Mouse (Mus musculus) CH12.LX (cell line): ENCODE measurements around the gene Cog3. TPM values are rescaled to one million over a fixed set of nuclear protein-coding genes. Genes with fewer than 3 reads are reported as not detected.

Experiments
- DNase-seq: peaks from one replicate; pipeline ENCODE4 v3.0.0-alpha.2; 2013; ENCODE audit errors: extremely low read depth
- H3K27ac ChIP-seq: 2 replicates; pipeline ENCODE4 v1.5.1; 2012; ENCODE audit warnings: low read depth, mild to moderate bottlenecking, control low read depth, moderate library complexity; ENCODE audit not compliant: insufficient read depth
- H3K27me3 ChIP-seq: replicated peaks from 2 replicates; pipeline ENCODE3; 2012; ENCODE audit warnings: inconsistent platforms
- H3K36me3 ChIP-seq, 2 experiments: replicated peaks in 1 of 2; 2 replicates each; pipeline versions ENCODE3 to v1.6.1; 2012; ENCODE audit warnings: inconsistent platforms in 1 of 2, low read length in 1 of 2, mild to moderate bottlenecking in 1 of 2, mixed read lengths in 1 of 2, moderate library complexity in 1 of 2; ENCODE audit not compliant: control insufficient read depth in 1 of 2, insufficient read depth in 1 of 2
- H3K4me1 ChIP-seq, 2 experiments: 2 replicates each; pipeline ENCODE4 v1.6.1; 2012; ENCODE audit warnings: inconsistent platforms in 1 of 2, moderate library complexity in 1 of 2; ENCODE audit not compliant: insufficient read depth in 2 of 2, control insufficient read depth in 1 of 2
- H3K4me2 ChIP-seq: 2 replicates; pipeline ENCODE4 v1.6.1; 2012; ENCODE audit warnings: low read depth, mild to moderate bottlenecking, control low read depth; ENCODE audit not compliant: poor library complexity, insufficient read depth, severe bottlenecking
- H3K4me3 ChIP-seq, 3 experiments: fragments of 150-350 bp in 1 of 3; sonication (generic) in 1 of 3; replicated peaks in 1 of 3; 2 replicates each; pipeline versions ENCODE3 to v1.5.1; 2011 to 2012; ENCODE audit warnings: low read depth in 2 of 3, low read length in 2 of 3, mild to moderate bottlenecking in 2 of 3, moderate library complexity in 2 of 3, control low read depth in 1 of 3, improper control_type of control experiment in 1 of 3, inconsistent platforms in 1 of 3, mixed read lengths in 1 of 3; ENCODE audit not compliant: poor library complexity in 1 of 3
- H3K79me2 ChIP-seq: replicated peaks from 2 replicates; pipeline ENCODE4 v1.6.1; 2012; ENCODE audit warnings: mild to moderate bottlenecking, moderate library complexity; ENCODE audit not compliant: control insufficient read depth, poor library complexity, insufficient read depth, severe bottlenecking; ENCODE audit errors: extremely low read depth
- H3K9ac ChIP-seq: 2 replicates; pipeline ENCODE4 v1.6.1; 2012; ENCODE audit warnings: low read depth, mild to moderate bottlenecking, control low read depth, moderate library complexity; ENCODE audit not compliant: insufficient read depth
- H3K9me3 ChIP-seq: replicated peaks from 2 replicates; pipeline ENCODE3; 2012; ENCODE audit warnings: low read length, inconsistent platforms, mixed read lengths
- BHLHE40 ChIP-seq: IDR thresholded peaks from 2 replicates; pipeline ENCODE4 v1.6.1; 2011; ENCODE audit warnings: mild to moderate bottlenecking, low read depth, low read length, improper control_type of control experiment
- CHD1 ChIP-seq: IDR thresholded peaks from 2 replicates; pipeline ENCODE4 v1.6.1; 2012; ENCODE audit warnings: low read depth, low read length, improper control_type of control experiment, inconsistent platforms
- CHD2 ChIP-seq: IDR thresholded peaks from 2 replicates; pipeline ENCODE4 v1.6.1; 2011; ENCODE audit warnings: low read length, improper control_type of control experiment
- ETS1 ChIP-seq: conservative IDR thresholded peaks from 2 replicates; pipeline ENCODE4 v1.6.1; 2012; ENCODE audit warnings: low read depth, mild to moderate bottlenecking, inconsistent platforms, low read length, improper control_type of control experiment, moderate library complexity
- JUN ChIP-seq: IDR thresholded peaks from 2 replicates; pipeline ENCODE4 v1.6.1; 2011; ENCODE audit warnings: low read depth, mild to moderate bottlenecking, low read length, improper control_type of control experiment, moderate library complexity; ENCODE audit not compliant: insufficient read depth
- JUND ChIP-seq: conservative IDR thresholded peaks from 2 replicates; pipeline ENCODE4 v1.6.1; 2011; ENCODE audit warnings: low read depth, low read length, improper control_type of control experiment
- KAT2A ChIP-seq: IDR thresholded peaks from 2 replicates; pipeline ENCODE4 v1.6.1; 2012; ENCODE audit warnings: low read length, improper control_type of control experiment, inconsistent platforms; ENCODE audit not compliant: insufficient replicate concordance
- MAFK ChIP-seq: IDR thresholded peaks from 2 replicates; pipeline ENCODE4 v1.6.1; 2011; ENCODE audit warnings: low read length, improper control_type of control experiment; ENCODE audit not compliant: insufficient replicate concordance
- MEF2A ChIP-seq: IDR thresholded peaks from 2 replicates; pipeline ENCODE4 v1.6.1; 2014; ENCODE audit warnings: low read depth, mild to moderate bottlenecking, inconsistent platforms, low read length, improper control_type of control experiment, borderline replicate concordance
- NRF1 ChIP-seq: IDR thresholded peaks from 2 replicates; pipeline ENCODE4 v1.6.1; 2014; ENCODE audit warnings: low read depth, mild to moderate bottlenecking, inconsistent platforms, low read length, improper control_type of control experiment, moderate library complexity
- POLR2A ChIP-seq: IDR thresholded peaks from 2 replicates; pipeline ENCODE4 v1.6.1; 2011; ENCODE audit warnings: low read depth, mild to moderate bottlenecking, improper control_type of control experiment, low read length
- RCOR1 ChIP-seq: conservative IDR thresholded peaks from 2 replicates; pipeline ENCODE4 v1.6.1; 2012; ENCODE audit warnings: low read depth, mild to moderate bottlenecking, inconsistent platforms, low read length, improper control_type of control experiment
- SMC3 ChIP-seq: IDR thresholded peaks from 2 replicates; pipeline ENCODE4 v1.6.1; 2011; ENCODE audit warnings: low read depth, low read length, improper control_type of control experiment
- TCF12 ChIP-seq: IDR thresholded peaks from 2 replicates; pipeline ENCODE4 v1.6.1; 2014; ENCODE audit warnings: low read depth, mild to moderate bottlenecking, inconsistent platforms, low read length, improper control_type of control experiment
- USF2 ChIP-seq: conservative IDR thresholded peaks from 2 replicates; pipeline ENCODE4 v1.6.1; 2011; ENCODE audit warnings: low read depth, low read length, improper control_type of control experiment
- dilution Hi-C: fragments of 300-500 bp; cut with MboI; formaldehyde crosslinking; loops from 2 replicates; pipeline ENCODE4 v1.14.3; 2020; ENCODE audit warnings: low sequenced_read_pairs; ENCODE audit not compliant: extremely low pct_unique_long_range_greater_than_20kb, extremely low pct_ligation_motif_present
- in situ Hi-C: fragments of 300-500 bp; cut with MboI; formaldehyde crosslinking; loops from 3 replicates; pipeline ENCODE4 v1.14.3; 2019; ENCODE audit warnings: low sequenced_read_pairs, low pct_ligation_motif_present, low pct_unique_long_range_greater_than_20kb, mixed read lengths
- polyA plus RNA-seq: library from polyadenylated mRNA; unstranded; fragments of >175 nt; gene quantifications from 2 replicates; pipeline ENCODE4 v1.2.1, GENCODE M21; 2012; ENCODE audit warnings: low read depth; ENCODE audit not compliant: insufficient read length
- total RNA-seq, 2 experiments: library from RNA; depleted of rRNA; stranded (reverse); fragments of 300-350 nt in 1 of 2; fragments of >200 nt in 1 of 2; gene quantifications; 2 replicates each; pipeline ENCODE4 v1.2.3; 2012 to 2014

The Cog3 gene
- total and polyA plus RNA-seq, 3 experiments: 13.6 to 21.0 (median 15.3) TPM

DNA sequence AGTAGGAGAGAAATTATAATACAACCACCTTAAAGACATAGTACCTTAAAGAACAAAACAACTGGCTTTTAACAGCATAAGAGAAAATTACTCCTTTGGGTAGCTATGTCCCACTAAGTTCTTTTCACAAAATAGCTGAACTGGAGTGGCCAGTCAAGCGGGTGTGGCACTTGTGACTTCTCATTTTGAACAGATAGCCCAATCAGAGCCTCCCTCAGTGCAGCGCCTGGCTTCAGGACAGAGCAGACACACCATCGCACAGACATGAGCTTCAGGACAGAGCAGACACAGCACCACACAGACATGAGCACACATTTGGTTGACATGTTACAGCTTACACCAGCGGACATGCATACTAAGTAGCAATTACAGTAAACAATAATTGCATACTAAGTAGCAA lies 3.3 kb downstream of the Cog3 start:
- H3K9ac ChIP-seq: no peak overlapping the region
- DNase-seq: no peak
- no peaks in the 10 kb centered on the region for H3K9me3 ChIP-seq
- in situ Hi-C loops: no loop called here
- H3K27me3 ChIP-seq: no peaks in the 10 kb centered on the region
- peaks cover 5 to 37% of the 10 kb centered on the region in 2 experiments for H3K4me1 ChIP-seq
- H3K4me2 ChIP-seq: no peak overlapping the region
- H3K79me2 ChIP-seq: peaks cover 63% of the 10 kb centered on the region
- H3K4me3 ChIP-seq: no peak overlapping the region
- H3K27ac ChIP-seq: no peak overlapping the region
- peaks cover 13 to 44% of the 10 kb centered on the region in 2 experiments for H3K36me3 ChIP-seq
- dilution Hi-C loops: no loop called here
- TF ChIP-seq JUN (no peak), RCOR1 (no peak), MEF2A (no peak), KAT2A (no peak), CHD1 (no peak)

DNA sequence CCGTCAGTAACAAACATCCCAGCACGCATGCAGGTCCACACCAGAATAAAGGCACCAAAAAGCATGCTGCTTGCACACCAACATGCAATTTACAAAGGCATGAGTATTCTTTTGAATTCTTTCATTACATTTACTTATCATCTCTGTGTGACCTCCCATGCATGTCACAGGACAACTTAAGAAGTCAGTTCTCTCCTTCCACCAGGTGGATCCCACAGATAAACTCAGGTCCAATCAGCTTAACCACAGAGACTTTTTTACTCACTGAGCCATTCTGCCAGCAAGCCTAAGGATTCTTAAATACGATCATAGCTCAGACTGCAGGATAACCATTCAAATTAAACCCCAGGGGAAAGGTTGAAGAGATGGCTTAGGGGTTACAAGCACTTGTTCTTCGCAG lies 5.2 kb downstream of the Cog3 start:
- H3K9me3 ChIP-seq: no peaks in the 10 kb centered on the region
- H3K4me3 ChIP-seq: no peak overlapping the region
- dilution Hi-C loops (no loop called here), in situ Hi-C loops (no loop called here)
- H3K36me3 ChIP-seq: peaks cover 17 to 59% of the 10 kb centered on the region in 2 experiments
- H3K4me2 ChIP-seq: no peak overlapping the region
- TF ChIP-seq SMC3: no peak
- TF ChIP-seq TCF12: no peak
- TF ChIP-seq CHD2: no peak
- TF ChIP-seq JUND: no peak
- no peak for TF ChIP-seq USF2
- no peak for TF ChIP-seq NRF1
- TF ChIP-seq ETS1: no peak
- no peak for DNase-seq
- H3K27me3 ChIP-seq: no peaks in the 10 kb centered on the region
- no peak overlapping the region for H3K9ac ChIP-seq
- peaks cover 5 to 37% of the 10 kb centered on the region in 2 experiments for H3K4me1 ChIP-seq
- H3K27ac ChIP-seq: no peak overlapping the region
- peaks cover 62% of the 10 kb centered on the region for H3K79me2 ChIP-seq

DNA sequence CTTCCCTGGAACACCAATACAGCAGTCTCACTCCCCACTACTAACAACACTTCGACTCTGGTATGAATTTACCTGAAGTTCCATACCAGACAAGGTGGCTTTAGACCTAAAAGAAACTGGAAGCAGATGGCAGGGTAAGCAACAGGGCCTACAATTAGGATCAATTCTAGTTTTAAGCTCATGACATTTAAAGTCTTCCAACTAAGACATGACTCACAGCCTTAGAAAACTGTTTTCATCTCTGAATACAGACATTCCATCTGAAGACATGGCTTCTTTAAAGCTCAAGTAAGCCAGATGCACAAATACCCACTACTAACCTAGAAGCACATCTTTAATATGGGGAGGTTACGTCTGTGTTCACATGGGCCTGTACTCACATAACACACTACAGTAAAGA lies 6.4 kb downstream of the Cog3 start:
- in situ Hi-C loops (no loop called here), dilution Hi-C loops (no loop called here)
- Histone ChIP-seq H3K27me3 (no peaks in the 10 kb centered on the region), H3K36me3 (peaks cover 19 to 67% of the 10 kb centered on the region in 2 experiments), H3K79me2 (peaks cover 50% of the 10 kb centered on the region), H3K27ac (no peak overlapping the region), H3K4me1 (peaks cover 5 to 37% of the 10 kb centered on the region in 2 experiments), H3K4me2 (no peak overlapping the region), H3K9me3 (no peaks in the 10 kb centered on the region), H3K4me3 (no peak overlapping the region), H3K9ac (no peak overlapping the region)
- TF ChIP-seq ETS1 (no peak), BHLHE40 (no peak), JUN (no peak), POLR2A (no peak), MAFK (no peak), USF2 (no peak)
- no peak for DNase-seq
